Mouse (Mus musculus) C2C12 (cell line): ENCODE results near the gene Pcbp4. TPM values are rescaled to one million over a fixed set of nuclear protein-coding genes. Genes with fewer than 3 reads are reported as not detected.
A peak's percentile ranks its signal among the peaks of the same experiment; 100 is the strongest.

ENCODE experiments used
- H3K27me3 ChIP-seq: one replicate; pipeline ENCODE4 v1.6.1; 2011; ENCODE audit not compliant: control insufficient read depth, insufficient read depth, insufficient read length
- H3K36me3 ChIP-seq: one replicate; pipeline ENCODE4 v1.6.1; 2011; ENCODE audit not compliant: control insufficient read depth, insufficient read depth
- H3K4me3 ChIP-seq: one replicate; pipeline ENCODE4 v1.5.1; 2011; ENCODE audit warnings: mild to moderate bottlenecking, control low read depth; ENCODE audit not compliant: poor library complexity, insufficient read depth, severe bottlenecking
- H3K79me2 ChIP-seq: one replicate; pipeline ENCODE4 v1.6.1; 2011; ENCODE audit not compliant: control insufficient read depth, insufficient read depth
- H3K79me3 ChIP-seq: one replicate; pipeline ENCODE4 v1.6.1; 2011; ENCODE audit warnings: low read depth, control low read depth
- H3ac ChIP-seq: one replicate; pipeline ENCODE3; 2011; ENCODE audit warnings: low read depth; ENCODE audit not compliant: control insufficient read depth, insufficient read length
- CEBPB ChIP-seq: IDR thresholded peaks from one replicate; pipeline ENCODE4 v1.6.1; 2011; ENCODE audit warnings: low read depth, mild to moderate bottlenecking, control low read depth, moderate library complexity
- CTCF ChIP-seq: IDR thresholded peaks from one replicate; pipeline ENCODE4 v1.5.1; 2011; ENCODE audit not compliant: control insufficient read depth, insufficient read depth, insufficient read length
- FOSL1 ChIP-seq: IDR thresholded peaks from one replicate; pipeline ENCODE4 v1.8.0; 2011; ENCODE audit warnings: mild to moderate bottlenecking, low read length; ENCODE audit not compliant: poor library complexity, insufficient read depth, severe bottlenecking
- MAX ChIP-seq: IDR thresholded peaks from one replicate; pipeline ENCODE4 v1.6.1; 2011; ENCODE audit warnings: mild to moderate bottlenecking, control low read depth
- MYOD1 ChIP-seq: IDR thresholded peaks from one replicate; pipeline ENCODE4 v1.6.1; 2011; ENCODE audit warnings: low read depth; ENCODE audit not compliant: control insufficient read depth, insufficient read length
- MYOG ChIP-seq: IDR thresholded peaks from one replicate; pipeline ENCODE4 v1.6.1; 2011; ENCODE audit not compliant: control insufficient read depth, insufficient read length; ENCODE audit errors: extremely low read depth
- USF1 ChIP-seq: IDR thresholded peaks from one replicate; pipeline ENCODE4 v1.6.1; 2011; ENCODE audit warnings: low read depth, mild to moderate bottlenecking, control low read depth, moderate library complexity
- polyA plus RNA-seq: library from polyadenylated mRNA; unstranded; fragments of >200 nt; fragmentation: generic; extraction: Trizol; gene quantifications from one replicate; pipeline ENCODE4 v1.2.1, GENCODE M21; 2012; ENCODE audit warnings: missing spikeins

Gene Pcbp4
- polyA plus RNA-seq, 1 experiment: 294 TPM

- TF ChIP-seq USF1: no peak
- no peak for TF ChIP-seq MYOD1
- TF ChIP-seq MAX: no peak
- no peak for TF ChIP-seq MYOG
- no peak for TF ChIP-seq CTCF
- no peak for TF ChIP-seq CEBPB
- H3K79me3 ChIP-seq: peaks cover 4% of the 10 kb centered on the region
- H3K4me3 ChIP-seq: no peak overlapping the region
- peak overlapping the region; percentile 13 for H3ac ChIP-seq
- H3K36me3 ChIP-seq: no peaks in the 10 kb centered on the region
- H3K79me2 ChIP-seq: no peaks in the 10 kb centered on the region
- no peaks in the 10 kb centered on the region for H3K27me3 ChIP-seq
Observed at GRCm38 (mm10) chr9:106447951-106448350, 5.1 kb upstream of the Pcbp4 start.

GRCm38 (mm10) chr9:106448498-106449031 lies 4.5 kb upstream of the Pcbp4 start:
- Histone ChIP-seq H3K27me3 (no peaks in the 10 kb centered on the region), H3K79me3 (peaks cover 4% of the 10 kb centered on the region), H3K36me3 (no peaks in the 10 kb centered on the region), H3ac (peak overlapping the region; percentile 73), H3K4me3 (peak overlapping the region; percentile 48), H3K79me2 (no peaks in the 10 kb centered on the region)
- TF ChIP-seq CTCF: peak; percentile 67
- no peak for TF ChIP-seq MYOG
- TF ChIP-seq MAX: peak; percentile 18

- peaks cover 13% of the 10 kb centered on the region for H3K79me3 ChIP-seq
Observed at GRCm38 (mm10) chr9:106449947-106450346, 3.1 kb upstream of the Pcbp4 start.

GRCm38 (mm10) chr9:106450661-106451060 lies 2.4 kb upstream of the Pcbp4 start:
- Histone ChIP-seq H3K4me3 (no peak overlapping the region), H3K79me3 (peaks cover 20% of the 10 kb centered on the region)
- TF ChIP-seq FOSL1 (no peak), USF1 (no peak), MYOG (no peak), MAX (no peak), CTCF (no peak), MYOD1 (no peak), CEBPB (no peak)

More at GRCm38 (mm10) chr9:106449947-106450346, 3.1 kb upstream of the Pcbp4 start:
- H3K36me3 ChIP-seq: no peaks in the 10 kb centered on the region
- no peak overlapping the region for H3K4me3 ChIP-seq
- TF ChIP-seq MYOD1 (no peak), MYOG (no peak), FOSL1 (no peak), USF1 (no peak), CEBPB (no peak), CTCF (no peak), MAX (no peak)
- peaks cover 12% of the 10 kb centered on the region for H3K79me2 ChIP-seq
- no peak overlapping the region for H3ac ChIP-seq
- no peaks in the 10 kb centered on the region for H3K27me3 ChIP-seq

GRCm38 (mm10) chr9:106451298-106451697 lies 1.8 kb upstream of the Pcbp4 start:
- Histone ChIP-seq H3K36me3 (no peaks in the 10 kb centered on the region), H3K4me3 (no peak overlapping the region), H3K79me2 (peaks cover 25% of the 10 kb centered on the region), H3ac (no peak overlapping the region), H3K27me3 (no peaks in the 10 kb centered on the region), H3K79me3 (peaks cover 26% of the 10 kb centered on the region)
- TF ChIP-seq FOSL1 (no peak), MYOD1 (no peak), USF1 (no peak), MAX (no peak), CEBPB (no peak), CTCF (no peak)

More at GRCm38 (mm10) chr9:106450661-106451060, 2.4 kb upstream of the Pcbp4 start:
- peaks cover 19% of the 10 kb centered on the region for H3K79me2 ChIP-seq
- H3K27me3 ChIP-seq: no peaks in the 10 kb centered on the region
- no peaks in the 10 kb centered on the region for H3K36me3 ChIP-seq
- H3ac ChIP-seq: no peak overlapping the region

- H3K4me3 ChIP-seq: no peak overlapping the region
- H3ac ChIP-seq: no peak overlapping the region
- H3K79me3 ChIP-seq: peaks cover 31% of the 10 kb centered on the region
- no peak for TF ChIP-seq USF1
- no peaks in the 10 kb centered on the region for H3K36me3 ChIP-seq
- H3K27me3 ChIP-seq: no peaks in the 10 kb centered on the region
- H3K79me2 ChIP-seq: peaks cover 31% of the 10 kb centered on the region
Observed at GRCm38 (mm10) chr9:106451899-106452298, 1.2 kb upstream of the Pcbp4 start.
